Mouse (Mus musculus): ENCODE results near the gene Gm10382.

The Gm10382 gene

GRCm38 (mm10) chr5:125389131-125389578 is at the start of gene Gm10382:
Gm10382 (plus strand) TSS chr5:125389322.
- in situ Hi-C loops (cut with MboI; ENCODE audit: low sequenced_read_pairs): no loop called here

GRCm38 (mm10) chr5:125339851-125340531 is 49.1 kb upstream of the Gm10382 start:
- in situ Hi-C loops (cut with MboI; ENCODE audit: low sequenced_read_pairs): no loop called here

- in situ Hi-C loops (cut with MboI; ENCODE audit: low sequenced_read_pairs): no loop called here
Observed at GRCm38 (mm10) chr5:125340547-125341262, 48.4 kb upstream of the Gm10382 start, which contains the start of gene Scarb1. Scarb1 (minus strand) TSS chr5:125341094.

- in situ Hi-C loops (cut with MboI; ENCODE audit: low sequenced_read_pairs): no loop called here
Observed at GRCm38 (mm10) chr5:125341459-125342090, 47.5 kb upstream of the Gm10382 start.

GRCm38 (mm10) chr5:125344296-125344695 is 44.8 kb upstream of the Gm10382 start:
- in situ Hi-C loops (cut with MboI; ENCODE audit: low sequenced_read_pairs): no loop called here

- in situ Hi-C loops (cut with MboI; ENCODE audit: low sequenced_read_pairs): no loop called here
Observed at GRCm38 (mm10) chr5:125348067-125348466, 41.1 kb upstream of the Gm10382 start.

- in situ Hi-C loops (cut with MboI; ENCODE audit: low sequenced_read_pairs): no loop called here
Observed at GRCm38 (mm10) chr5:125348487-125348886, 40.6 kb upstream of the Gm10382 start.

- in situ Hi-C loops (cut with MboI; ENCODE audit: low sequenced_read_pairs): no loop called here
Observed at GRCm38 (mm10) chr5:125349391-125349790, 39.7 kb upstream of the Gm10382 start.

GRCm38 (mm10) chr5:125351057-125351456 is 38.1 kb upstream of the Gm10382 start:
- in situ Hi-C loops (cut with MboI; ENCODE audit: low sequenced_read_pairs): no loop called here

- in situ Hi-C loops (cut with MboI; ENCODE audit: low sequenced_read_pairs): no loop called here
Observed at GRCm38 (mm10) chr5:125351939-125352338, 37.2 kb upstream of the Gm10382 start.

GRCm38 (mm10) chr5:125352781-125353294 is 36.3 kb upstream of the Gm10382 start:
- in situ Hi-C loops (cut with MboI; ENCODE audit: low sequenced_read_pairs): no loop called here

GRCm38 (mm10) chr5:125354885-125355492 is 34.1 kb upstream of the Gm10382 start:
- in situ Hi-C loops (cut with MboI; ENCODE audit: low sequenced_read_pairs): no loop called here

GRCm38 (mm10) chr5:125355650-125356049 is 33.5 kb upstream of the Gm10382 start:
- in situ Hi-C loops (cut with MboI; ENCODE audit: low sequenced_read_pairs): no loop called here

- in situ Hi-C loops (cut with MboI; ENCODE audit: low sequenced_read_pairs): no loop called here
Observed at GRCm38 (mm10) chr5:125357543-125358269, 31.4 kb upstream of the Gm10382 start.

- in situ Hi-C loops (cut with MboI; ENCODE audit: low sequenced_read_pairs): no loop called here
Observed at GRCm38 (mm10) chr5:125358270-125358608, 30.9 kb upstream of the Gm10382 start.

- in situ Hi-C loops (cut with MboI; ENCODE audit: low sequenced_read_pairs): loop anchor here (10.0 kb wide), 1 partner anchor 86 kb away; no protein-coding TSS in a partner anchor
Observed at GRCm38 (mm10) chr5:125360566-125360965, 28.6 kb upstream of the Gm10382 start.

GRCm38 (mm10) chr5:125360981-125361510 is 28.1 kb upstream of the Gm10382 start:
- in situ Hi-C loops (cut with MboI; ENCODE audit: low sequenced_read_pairs): loop anchor here (10.0 kb wide), 1 partner anchor 86 kb away; no protein-coding TSS in a partner anchor

- in situ Hi-C loops (cut with MboI; ENCODE audit: low sequenced_read_pairs): loop anchor here (10.0 kb wide), 1 partner anchor 89 kb away; no protein-coding TSS in a partner anchor
Observed at GRCm38 (mm10) chr5:125363894-125364293, 25.2 kb upstream of the Gm10382 start.

- in situ Hi-C loops (cut with MboI; ENCODE audit: low sequenced_read_pairs): loop anchor here (10.0 kb wide), 1 partner anchor 90 kb away; no protein-coding TSS in a partner anchor
Observed at GRCm38 (mm10) chr5:125364851-125365429, 24.2 kb upstream of the Gm10382 start.

Data from CH12F3 (cell line).